ENCODE assay signal across 10 mouse cellular contexts in the genomic region with DNA sequence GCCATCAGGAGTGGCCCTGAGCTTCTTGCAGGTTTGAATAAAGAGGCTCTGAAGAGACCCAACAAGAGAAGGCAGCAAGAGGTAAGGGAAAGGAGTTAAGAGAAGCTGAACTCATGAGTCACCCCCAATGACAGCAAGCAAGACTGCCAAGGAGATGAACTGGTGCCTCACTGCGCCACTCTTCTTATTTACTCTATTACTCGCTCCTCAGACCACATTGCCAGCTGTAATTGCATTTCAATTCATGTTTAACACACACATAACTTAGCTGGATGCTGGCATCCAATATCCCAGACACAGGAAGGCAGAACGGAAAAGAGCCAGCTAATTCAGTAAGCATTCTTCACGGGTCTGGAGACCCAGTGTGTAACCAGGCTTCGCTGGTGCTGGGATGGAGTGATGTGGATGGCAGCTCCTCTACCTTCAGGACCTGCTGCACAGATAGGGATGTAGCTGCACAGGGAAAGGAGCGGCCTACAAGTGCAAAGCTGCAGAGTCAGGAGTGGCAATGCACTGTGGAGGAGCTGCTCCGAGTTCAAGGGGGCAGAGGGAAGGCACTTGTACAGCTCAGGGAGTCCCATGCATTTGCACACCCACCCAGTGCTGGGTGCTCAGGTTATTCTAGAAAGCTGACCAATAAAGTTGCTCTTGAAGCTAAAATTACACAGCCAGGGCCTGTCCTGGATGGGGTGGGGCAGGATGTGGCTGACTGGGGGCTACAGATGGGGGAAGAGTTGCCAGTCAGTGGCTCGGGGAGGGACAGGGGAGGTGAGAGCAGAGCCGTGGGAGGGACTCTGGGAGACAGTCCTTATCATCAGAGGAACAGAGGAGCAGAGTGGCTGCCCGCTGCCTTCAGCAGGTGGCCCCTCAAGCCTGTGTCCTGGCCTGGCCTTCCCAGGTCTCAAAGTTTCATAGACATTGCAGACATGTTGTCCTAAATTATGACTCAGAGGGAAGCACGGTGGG. TPM values are rescaled to one million over a fixed set of nuclear protein-coding genes. Genes with fewer than 3 reads are reported as not detected.
DNase-seq lines count a peak whose midpoint lies in the region; ATAC-seq lines count a peak whose summit lies in the region.
"Had no signal": no experiment of that assay in that cellular context is flagged by ENCODE, and none has a peak within 500 bp of the region (broad histone marks: within the 10 kb centered on the region; RNA-seq: fewer than 3 reads in every experiment).

No protein-coding gene starts in this region.

- no peak overlapping the region for H3K4me2 ChIP-seq in lung, embryonic 16.5 days (ENCODE audit: low read depth, low read length)
- no peak overlapping the region for H3K4me2 ChIP-seq in hindbrain, embryonic 16.5 days (ENCODE audit: low read length)
- H3K4me2 ChIP-seq in neural tube, embryonic 14.5 days (ENCODE audit: low read depth, low read length): no peak overlapping the region
- H3K4me2 ChIP-seq in forebrain, embryonic 16.5 days (ENCODE audit: low read length): no peak overlapping the region

- no peak for DNase-seq in lung, postnatal 36 days
- DNase-seq in T-cell, adult 2 months (ENCODE audit: low spot score): peak; percentile 31
- no peak for DNase-seq in layer of hippocampus, postnatal 25 days (ENCODE audit: extremely low spot score in 1 of 2, low spot score in 1 of 2)
- DNase-seq in adrenal gland, postnatal 4 days (ENCODE audit: low spot score in 2 of 2): no peak
- DNase-seq: heart, adult 18-20 months had no signal

- H3K4me3 ChIP-seq in lung, embryonic 16.5 days (ENCODE audit: low read length): no peak overlapping the region
- no peak overlapping the region for H3K4me3 ChIP-seq in hindbrain, embryonic 16.5 days (ENCODE audit: low read length)
- H3K4me3 ChIP-seq in neural tube, embryonic 14.5 days (ENCODE audit: low read depth, low read length): no peak overlapping the region
- no peak overlapping the region for H3K4me3 ChIP-seq in forebrain, embryonic 16.5 days (replicated peaks; ENCODE audit: low read length)
- H3K4me3 ChIP-seq: left cerebral cortex, adult 2 months had no signal

- H3K36me3 ChIP-seq in lung, embryonic 16.5 days (ENCODE audit: control insufficient read depth, insufficient read depth, low read length): peaks cover 5% of the 10 kb centered on the region; the same call in 1 of the 2 replicates
- H3K36me3 ChIP-seq in hindbrain, embryonic 16.5 days (ENCODE audit: control insufficient read depth, insufficient read depth, low read length): no peaks in the 10 kb centered on the region
- H3K36me3 ChIP-seq in neural tube, embryonic 14.5 days (ENCODE audit: control insufficient read depth, insufficient read depth, low read length): no peaks in the 10 kb centered on the region
- no peaks in the 10 kb centered on the region for H3K36me3 ChIP-seq in forebrain, embryonic 16.5 days (ENCODE audit: control insufficient read depth, insufficient read depth)

- 57% methylated on average over 11 of the region's 11 CpGs for WGBS in lung, embryonic 16.5 days
- 73% methylated on average over 11 of the region's 11 CpGs for WGBS in hindbrain, embryonic 16.5 days
- 79% methylated on average over 11 of the region's 11 CpGs for WGBS in neural tube, embryonic 14.5 days
- 73% methylated on average over 11 of the region's 11 CpGs for WGBS in forebrain, embryonic 16.5 days

- no peaks in the 10 kb centered on the region for H3K9me3 ChIP-seq in lung, embryonic 16.5 days (ENCODE audit: control insufficient read depth, low read length)
- no peaks in the 10 kb centered on the region for H3K9me3 ChIP-seq in hindbrain, embryonic 16.5 days (ENCODE audit: control insufficient read depth, low read length)
- no peaks in the 10 kb centered on the region for H3K9me3 ChIP-seq in neural tube, embryonic 14.5 days (ENCODE audit: control insufficient read depth, low read length)
- H3K9me3 ChIP-seq in forebrain, embryonic 16.5 days (ENCODE audit: control insufficient read depth, low read length): no peaks in the 10 kb centered on the region

- H3K4me1 ChIP-seq in lung, embryonic 16.5 days (replicated peaks; ENCODE audit: control insufficient read depth, insufficient read depth, low read length): peaks cover 14% of the 10 kb centered on the region
- H3K4me1 ChIP-seq in hindbrain, embryonic 16.5 days (ENCODE audit: control insufficient read depth, insufficient read depth, low read depth, low read length): peaks cover 13% of the 10 kb centered on the region
- H3K4me1 ChIP-seq in neural tube, embryonic 14.5 days (ENCODE audit: control insufficient read depth, insufficient read depth, low read length): 0 out of 2 replicates have a peak, but pooled peaks cover 10% of the 10 kb centered on the region
- peaks cover 13% of the 10 kb centered on the region for H3K4me1 ChIP-seq in forebrain, embryonic 16.5 days (replicated peaks; ENCODE audit: control insufficient read depth, insufficient read depth, low read length)

- no peaks in the 10 kb centered on the region for H3K27me3 ChIP-seq in lung, embryonic 16.5 days (ENCODE audit: control insufficient read depth, insufficient read depth, low read depth, low read length)
- H3K27me3 ChIP-seq in hindbrain, embryonic 16.5 days (replicated peaks; ENCODE audit: control insufficient read depth, insufficient read depth, low read length): no peaks in the 10 kb centered on the region
- H3K27me3 ChIP-seq in neural tube, embryonic 14.5 days (ENCODE audit: control insufficient read depth, insufficient read depth, low read length): no peaks in the 10 kb centered on the region
- no peaks in the 10 kb centered on the region for H3K27me3 ChIP-seq in forebrain, embryonic 16.5 days (replicated peaks; ENCODE audit: control insufficient read depth, insufficient read depth, low read length)

- ATAC-seq in lung, embryonic 16.5 days (ENCODE audit: low read depth): peak; percentile 31; the same call in 1 of the 2 replicates
- ATAC-seq in hindbrain, embryonic 16.5 days: peak; percentile 27; the same call in 1 of the 2 replicates
- no peak for ATAC-seq in neural tube, embryonic 14.5 days (ENCODE audit: low read depth)
- no peak for ATAC-seq in forebrain, embryonic 16.5 days

- H3K27ac ChIP-seq in lung, embryonic 16.5 days (ENCODE audit: low read length): no peak overlapping the region
- peak overlapping the region; percentile 37; the same call in 1 of the 2 replicates for H3K27ac ChIP-seq in hindbrain, embryonic 16.5 days (ENCODE audit: low read depth, low read length)
- peak overlapping the region; percentile 48; the same call in 1 of the 2 replicates for H3K27ac ChIP-seq in neural tube, embryonic 14.5 days (ENCODE audit: low read depth, low read length)
- H3K27ac ChIP-seq in forebrain, embryonic 16.5 days (ENCODE audit: low read length): no peak overlapping the region
- H3K27ac ChIP-seq: left cerebral cortex, adult 2 months had no signal

- H3K9ac ChIP-seq in lung, embryonic 16.5 days (ENCODE audit: low read length): no peak overlapping the region
- no peak overlapping the region; the same call in 1 of the 2 replicates for H3K9ac ChIP-seq in hindbrain, embryonic 16.5 days (ENCODE audit: low read depth, low read length)
- no peak overlapping the region for H3K9ac ChIP-seq in neural tube, embryonic 14.5 days (replicated peaks; ENCODE audit: low read depth, low read length)
- no peak overlapping the region for H3K9ac ChIP-seq in forebrain, embryonic 16.5 days (replicated peaks; ENCODE audit: low read depth, low read length)

RNA-seq across cellular contexts. Expression of a gene that starts 34.5 kb away (rescaled TPM):
- polyA plus RNA-seq in lung, embryonic 16.5 days (2015; fragmentation: Nextera tagmentation; extraction: Ambion mirVana): 19.2 and 21.6 TPM in 2 replicates
- polyA plus RNA-seq in hindbrain, embryonic 16.5 days (2015; fragmentation: Nextera tagmentation; extraction: Ambion mirVana): 43.9 and 46.5 TPM in 2 replicates
- 54.0 and 56.8 TPM in 2 replicates for polyA plus RNA-seq in neural tube, embryonic 14.5 days (2014; fragmentation: Nextera tagmentation; extraction: Ambion mirVana)
- polyA plus RNA-seq in forebrain, embryonic 16.5 days (2015; fragmentation: Nextera tagmentation; extraction: Ambion mirVana): 78.1 and 84.2 TPM in 2 replicates
- 10 to 100 TPM; 90.6 to 99.8 TPM for total RNA-seq in layer of hippocampus, postnatal 25 days (2021)
- total RNA-seq in adrenal gland, postnatal 4 days (2021): 10 to 100 TPM; 36.9 to 37.5 TPM

Comparison
In these comparisons a context has a peak if more than half of its experiments do, and no peak if none do; other contexts are left out.
1. ATAC-seq: peak in lung, embryonic 16.5 days (single experiment) and hindbrain, embryonic 16.5 days (single experiment); none in neural tube, embryonic 14.5 days (single experiment) and forebrain, embryonic 16.5 days (single experiment).
2. H3K27ac ChIP-seq: peak in hindbrain, embryonic 16.5 days (single experiment) and neural tube, embryonic 14.5 days (single experiment); none in lung, embryonic 16.5 days (single experiment) and forebrain, embryonic 16.5 days (single experiment).